Mouse (Mus musculus): ENCODE results near the gene Fli1.

Gene Fli1

DNA sequence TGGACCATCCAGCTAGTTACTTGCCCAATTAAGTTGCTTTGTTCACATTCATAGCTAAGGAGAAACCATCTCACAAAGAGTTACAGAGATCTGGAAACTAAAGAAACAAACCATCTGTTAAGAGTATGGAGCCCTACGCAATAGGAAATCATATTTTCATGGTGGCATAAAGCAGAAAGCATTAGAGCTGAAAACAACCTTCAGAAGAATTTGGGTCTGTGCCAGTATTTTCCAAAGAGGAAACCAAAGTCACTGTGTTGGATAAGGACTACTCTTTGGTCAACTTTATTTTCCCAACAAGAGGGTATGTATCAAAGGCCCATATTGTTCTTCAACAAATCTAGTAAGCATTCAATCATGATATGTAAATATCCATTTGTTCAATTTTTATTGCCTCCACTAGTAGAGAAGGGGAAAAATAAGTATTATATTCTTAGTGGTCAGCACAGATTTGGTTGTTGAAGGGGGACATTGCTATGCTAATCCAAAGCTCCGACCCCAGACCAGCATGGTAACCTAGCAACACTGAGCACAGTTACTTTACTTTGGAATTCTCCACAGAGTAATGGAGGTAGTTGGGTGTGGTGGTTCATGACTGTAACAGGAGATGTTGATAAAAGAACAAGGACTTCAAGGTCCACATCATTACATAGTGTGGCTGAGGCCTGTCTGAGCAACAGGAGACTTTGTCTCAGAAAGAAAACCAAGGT lies 20.0 kb downstream of the Fli1 start:
- no peak for DNase-seq (ENCODE audit: extremely low spot score)

- DNase-seq (ENCODE audit: extremely low spot score) = no peak
These were observed 21.3 kb downstream of the Fli1 start for GRCm38 (mm10) chr9:32521331-32521730.

DNA sequence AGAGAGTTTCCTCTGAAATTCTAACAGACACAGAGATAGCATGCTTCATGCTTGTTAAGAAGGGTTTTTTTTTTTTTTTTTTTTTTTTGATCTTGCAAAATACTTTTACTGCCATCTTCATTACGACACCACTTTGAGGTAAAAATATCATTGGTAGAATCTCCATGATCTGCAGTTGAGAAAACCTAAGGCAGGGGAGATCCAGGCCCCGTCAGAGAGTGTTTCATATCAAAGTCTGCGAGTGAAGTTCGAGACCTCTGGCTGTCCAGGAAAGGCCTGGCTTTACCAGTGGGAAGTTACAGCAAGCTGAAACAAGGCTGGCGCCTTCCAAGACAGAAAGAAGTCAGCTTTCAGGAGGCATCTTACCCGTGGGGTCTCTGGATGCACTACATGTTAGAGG lies 21.8 kb downstream of the Fli1 start:
- DNase-seq (ENCODE audit: extremely low spot score) = no peak

- no peak for DNase-seq (ENCODE audit: extremely low spot score)
These were observed 23.3 kb downstream of the Fli1 start for GRCm38 (mm10) chr9:32519101-32520051.

DNA sequence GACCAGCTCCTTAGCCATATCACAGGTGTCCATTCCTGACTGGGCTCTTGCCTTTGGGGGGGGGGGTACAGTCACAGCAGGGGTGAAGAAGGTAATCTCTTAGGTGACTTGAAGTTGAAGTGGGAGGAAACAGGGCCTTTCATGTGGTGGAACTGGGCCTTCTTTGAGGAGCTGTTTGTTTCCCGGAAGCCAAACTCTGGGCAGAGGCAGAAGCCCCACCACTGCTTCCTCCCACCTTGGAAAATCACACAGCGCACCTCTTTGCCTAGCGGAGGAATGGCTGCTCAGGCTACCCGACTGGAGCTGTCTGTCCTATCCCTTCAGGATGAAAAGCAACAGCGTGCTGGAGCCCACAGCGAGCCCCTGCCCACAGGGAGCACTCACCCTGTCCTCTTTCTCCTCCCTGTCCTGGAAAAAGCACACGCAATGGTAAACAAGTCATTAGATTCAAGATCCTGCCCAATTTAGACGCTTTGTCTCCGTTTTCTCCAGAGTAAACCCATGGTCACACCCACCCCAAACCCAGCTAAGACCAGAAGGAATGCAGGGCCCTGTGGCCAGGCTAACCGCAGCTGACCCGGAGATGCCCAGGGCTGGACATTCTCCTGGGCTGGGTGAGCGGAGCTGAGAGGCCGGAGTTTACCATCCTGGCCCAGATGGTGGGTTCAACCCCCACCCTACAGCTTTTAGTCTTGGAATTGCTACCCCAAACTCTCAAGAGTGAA lies 24.1 kb downstream of the Fli1 start:
- no peak for DNase-seq (ENCODE audit: extremely low spot score)

DNA sequence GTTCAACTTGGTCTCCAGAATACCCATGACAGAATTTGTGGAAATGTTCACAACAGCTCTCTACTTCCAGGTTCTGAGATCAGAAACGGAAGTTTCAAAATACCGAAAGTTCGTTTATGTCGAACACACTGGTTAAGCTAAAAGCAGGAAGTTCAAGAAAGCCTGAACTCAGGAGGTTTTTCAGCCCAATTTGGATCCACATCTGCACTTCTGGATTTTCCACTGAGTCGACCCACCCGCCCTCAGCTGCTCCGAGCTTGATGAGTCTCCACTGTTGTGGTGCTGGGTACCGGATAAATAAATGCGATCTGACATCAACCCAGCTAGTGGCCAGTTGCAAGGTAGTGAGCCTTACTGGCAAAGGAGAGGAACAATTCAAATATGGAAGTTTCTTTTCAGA lies 26.0 kb downstream of the Fli1 start:
- no peak for DNase-seq (ENCODE audit: extremely low spot score)

GRCm38 (mm10) chr9:32515894-32516686 lies 26.6 kb downstream of the Fli1 start:
- DNase-seq (ENCODE audit: extremely low spot score) = no peak

DNA sequence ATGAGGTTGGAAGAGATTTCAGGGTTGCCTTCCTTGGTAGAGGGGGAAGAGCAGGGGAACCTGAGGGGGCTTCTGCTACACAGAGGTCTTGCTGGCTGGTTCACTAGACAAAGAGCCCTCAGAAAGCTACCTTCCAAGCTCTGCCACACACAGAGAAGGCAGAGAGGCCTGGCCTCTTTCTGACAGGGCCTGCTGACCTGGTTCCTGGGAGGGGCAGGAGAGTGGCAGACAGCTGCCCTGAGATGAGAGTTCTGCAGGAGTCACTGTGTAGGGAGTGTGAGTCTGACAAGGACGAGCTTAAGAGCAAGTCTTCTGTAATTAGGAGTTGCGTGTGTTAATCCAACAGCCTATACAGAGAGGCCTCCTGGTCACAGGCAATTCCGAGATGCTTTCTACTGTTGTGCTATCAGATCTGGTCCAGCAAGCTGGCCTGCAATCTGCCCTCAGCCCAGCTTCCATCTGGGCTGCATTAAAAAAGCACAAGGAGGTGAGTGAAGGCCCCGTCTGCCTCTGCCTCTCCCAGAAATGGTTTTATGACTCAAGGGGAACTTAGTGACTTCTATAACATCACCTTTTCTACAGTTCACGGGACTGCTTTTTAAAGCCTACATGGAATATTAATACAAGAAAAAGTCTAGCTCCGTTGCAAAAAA lies 28.1 kb downstream of the Fli1 start:
- no peak for DNase-seq (ENCODE audit: extremely low spot score)

GRCm38 (mm10) chr9:32513471-32513870 lies 29.2 kb downstream of the Fli1 start:
- no peak for DNase-seq (ENCODE audit: extremely low spot score)

GRCm38 (mm10) chr9:32510454-32511263 lies 32.0 kb downstream of the Fli1 start:
- DNase-seq (ENCODE audit: extremely low spot score) = no peak

DNA sequence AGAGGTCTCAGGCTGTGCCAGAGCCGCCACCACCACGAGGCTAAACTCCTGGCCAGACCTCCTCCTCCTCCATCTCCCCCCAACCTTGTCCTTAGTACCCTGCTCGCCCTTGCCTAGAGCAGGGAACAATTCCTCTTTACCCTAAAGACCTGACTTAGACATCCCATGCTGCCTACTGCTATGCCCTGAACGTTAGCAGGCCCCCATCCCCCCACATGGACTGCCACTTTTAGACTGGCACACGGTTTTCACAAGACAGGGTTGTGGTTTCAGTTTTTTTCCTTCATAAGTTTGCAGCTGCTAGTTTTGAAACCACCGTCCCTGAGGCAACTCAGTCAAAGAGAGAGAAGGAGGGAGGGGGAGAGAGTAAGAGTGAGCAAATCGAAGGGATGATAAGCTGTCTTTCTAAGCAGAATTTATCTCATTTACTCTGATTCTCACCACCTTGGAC lies 32.9 kb downstream of the Fli1 start:
- DNase-seq (ENCODE audit: extremely low spot score) = no peak

- DNase-seq (ENCODE audit: extremely low spot score) = no peak
These were observed 34.0 kb downstream of the Fli1 start for GRCm38 (mm10) chr9:32508648-32509047.

- no peak for DNase-seq (ENCODE audit: extremely low spot score)
These were observed 34.5 kb downstream of the Fli1 start for GRCm38 (mm10) chr9:32508118-32508517.

DNA sequence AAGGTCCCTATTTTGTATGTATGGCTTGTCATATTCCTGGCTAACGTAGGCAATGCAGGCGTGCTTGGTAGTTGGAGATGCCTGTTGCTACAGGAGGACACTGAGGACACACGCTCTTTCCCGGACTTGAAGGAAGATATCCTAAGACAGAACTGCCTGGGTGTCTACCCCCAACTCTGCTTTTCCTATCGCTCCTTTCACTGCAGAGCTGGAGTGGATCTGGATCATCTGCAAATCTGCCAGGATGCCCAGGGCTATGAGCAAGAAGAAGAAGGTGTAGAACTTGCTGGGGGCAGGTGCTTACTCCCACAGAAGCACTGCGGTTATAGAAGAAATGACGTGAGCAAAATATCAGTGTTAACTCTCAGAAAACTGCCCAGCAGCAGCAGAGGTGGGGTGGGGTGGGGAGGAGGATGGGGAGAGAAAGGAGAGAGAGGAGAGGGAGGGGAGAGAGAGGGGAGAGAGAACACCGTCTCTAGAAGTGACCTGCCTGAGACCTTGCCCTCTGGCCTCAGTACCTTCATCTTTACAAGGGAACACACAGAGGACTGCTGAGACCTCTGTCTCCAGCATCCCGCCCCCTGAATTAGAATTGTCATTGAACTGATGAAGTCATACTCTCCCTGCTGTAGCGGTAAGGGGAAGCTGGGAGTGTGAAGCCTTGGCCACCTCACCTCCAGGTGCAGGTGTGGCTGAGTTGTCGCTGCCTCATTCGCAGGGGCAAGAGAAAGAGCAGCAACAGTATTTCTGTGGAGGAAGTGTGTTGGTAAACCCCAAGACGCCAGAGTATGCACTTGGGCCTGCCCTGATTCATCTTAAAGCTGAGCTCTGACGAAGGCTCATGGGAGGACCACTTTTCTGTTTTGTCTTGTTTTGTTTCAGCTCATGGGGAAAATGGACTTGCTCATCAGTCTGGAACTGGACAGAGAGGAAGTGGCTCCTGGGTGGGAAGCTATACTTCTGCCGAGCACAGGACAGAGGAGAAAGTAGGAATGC lies 35.5 kb downstream of the Fli1 start:
- no peak for DNase-seq (ENCODE audit: extremely low spot score)

GRCm38 (mm10) chr9:32506161-32506560 lies 36.5 kb downstream of the Fli1 start:
- no peak for DNase-seq (ENCODE audit: extremely low spot score)

- DNase-seq (ENCODE audit: extremely low spot score) = no peak
These were observed 37.1 kb downstream of the Fli1 start for GRCm38 (mm10) chr9:32505460-32506075.

DNA sequence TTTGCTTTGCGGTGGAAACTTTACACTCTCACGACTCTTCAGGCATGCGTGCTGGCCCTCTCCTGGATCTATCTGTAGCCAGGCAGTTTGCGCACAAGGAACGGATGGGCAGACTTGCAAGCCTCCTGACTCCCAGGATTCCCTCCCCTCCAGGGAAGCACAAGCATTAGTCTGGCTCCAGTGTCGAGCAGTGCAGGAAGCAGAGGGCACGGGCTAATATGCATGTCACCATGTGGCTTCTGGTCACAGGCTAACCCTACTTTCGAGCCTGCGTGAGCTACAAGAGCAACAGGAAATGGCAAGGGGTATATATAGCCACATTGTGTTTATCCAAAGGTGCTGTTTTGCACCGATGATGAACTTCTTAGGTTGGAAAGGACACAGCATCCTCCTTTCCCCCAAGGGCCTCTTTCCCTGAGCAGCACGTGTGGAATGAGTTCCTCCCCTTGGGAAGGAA lies 38.6 kb downstream of the Fli1 start:
- no peak for DNase-seq (ENCODE audit: extremely low spot score)

DNA sequence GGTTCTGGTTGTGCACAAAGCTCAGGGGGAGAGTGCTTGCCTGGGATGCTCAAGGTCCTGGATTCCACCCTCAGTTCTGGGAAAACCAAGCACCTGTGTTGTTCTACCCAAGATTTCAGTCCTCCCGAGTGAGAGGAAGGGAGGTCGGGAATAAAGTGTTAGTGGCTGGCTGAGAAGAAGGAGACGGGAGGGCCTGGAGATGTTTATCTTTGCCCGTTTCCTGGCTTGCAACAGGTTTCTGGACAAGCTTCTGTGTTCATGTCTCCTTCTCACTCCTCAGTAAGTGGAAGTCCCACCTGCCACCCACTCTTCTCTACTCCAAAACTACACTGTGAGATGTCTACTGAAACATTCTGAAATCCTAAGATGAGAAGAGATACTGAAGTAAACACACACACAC lies 39.2 kb downstream of the Fli1 start:
- DNase-seq (ENCODE audit: extremely low spot score) = no peak
